16 mouse cellular contexts compared by ENCODE assay signal in the genomic region with DNA sequence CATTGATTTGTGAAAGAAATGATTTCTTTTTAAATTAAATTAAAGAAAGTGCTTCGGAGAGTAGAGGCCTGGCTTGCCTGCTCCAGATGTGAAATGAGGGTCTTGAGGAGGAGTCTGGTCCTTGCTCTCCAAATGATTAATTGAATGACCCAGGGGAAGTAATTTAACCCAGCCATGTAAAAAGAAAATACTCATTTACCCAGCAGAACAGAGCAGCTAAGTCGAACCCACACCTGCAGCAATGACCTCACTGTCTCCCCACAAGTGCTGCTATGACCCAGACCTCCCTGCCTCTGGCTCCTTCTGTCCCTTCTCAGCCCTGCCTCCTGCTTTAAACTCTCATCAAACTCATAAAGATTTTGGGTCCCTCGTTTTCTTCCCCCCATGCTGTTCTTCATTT.
A peak's percentile ranks its signal among the peaks of the same experiment; 100 is the strongest.
DNase-seq lines count a peak whose midpoint lies in the region; ATAC-seq lines count a peak whose summit lies in the region.
"Had no signal": no experiment of that assay in that cellular context is flagged by ENCODE, and none has a peak within 500 bp of the region (broad histone marks: within the 10 kb centered on the region; RNA-seq: fewer than 3 reads in every experiment).

No protein-coding gene starts in this region.

- WGBS in kidney, embryonic 16.5 days = 3% methylated on average over 3 of the region's 3 CpGs

- H3K27ac ChIP-seq in kidney, embryonic 16.5 days (ENCODE audit: low read length) = peak overlapping the region; percentile 25; the same call in 1 of the 2 replicates
- H3K27ac ChIP-seq: forebrain, embryonic 13.5 days; liver, embryonic 15.5 days had no signal

- no peak overlapping the region for H3K4me3 ChIP-seq in kidney, embryonic 16.5 days (ENCODE audit: low read length)
- H3K4me3 ChIP-seq: erythroblast, embryonic 14.5 days; forebrain, embryonic 13.5 days; liver, embryonic 15.5 days had no signal

- no peaks in the 10 kb centered on the region for H3K36me3 ChIP-seq in kidney, embryonic 16.5 days (ENCODE audit: insufficient read depth, low read length)
- H3K36me3 ChIP-seq: liver, embryonic 15.5 days had no signal

- peak; percentile 84 for ATAC-seq in kidney, embryonic 16.5 days (ENCODE audit: low FRiP score, low TSS enrichment)
- ATAC-seq: forebrain, embryonic 13.5 days; midbrain, embryonic 16.5 days had no signal

- no peaks in the 10 kb centered on the region for H3K27me3 ChIP-seq in kidney, embryonic 16.5 days (ENCODE audit: insufficient read depth, low read length)
- H3K27me3 ChIP-seq: forebrain, embryonic 13.5 days; liver, embryonic 15.5 days had no signal

- H3K9ac ChIP-seq in kidney, embryonic 16.5 days (replicated peaks; ENCODE audit: low read length) = no peak overlapping the region
- H3K9ac ChIP-seq: forebrain, embryonic 13.5 days; liver, embryonic 15.5 days had no signal

- no peak overlapping the region for H3K4me2 ChIP-seq in kidney, embryonic 16.5 days (replicated peaks; ENCODE audit: low read depth, low read length)
- H3K4me2 ChIP-seq: forebrain, embryonic 13.5 days; liver, embryonic 15.5 days had no signal

- DNase-seq in kidney, adult 8-10 months = no peak
- DNase-seq in embryo, embryonic 11.5 days (ENCODE audit: low read depth, low spot score) = peak; percentile 54
- peak; percentile 71 for DNase-seq in hindlimb bud, embryonic 11.5 days (ENCODE audit: extremely low spot score, low read depth, low spot score)
- peak; percentile 81 for DNase-seq in mesoderm, embryonic 11.5 days (ENCODE audit: low read depth, low spot score)
- DNase-seq in MN1 (ENCODE audit: low spot score) = no peak
- no peak for DNase-seq in lung, postnatal 36 days
- DNase-seq: B cell, adult 2 months; cerebellum, adult 2 months; gastrocnemius, postnatal 36 days; kidney, postnatal 14 days; right cerebral cortex, adult 18-20 months had no signal

- H3K4me1 ChIP-seq in kidney, embryonic 16.5 days (ENCODE audit: insufficient read depth, low read length) = peaks cover 29% of the 10 kb centered on the region
- H3K4me1 ChIP-seq: forebrain, embryonic 13.5 days; liver, embryonic 15.5 days had no signal

- H3K9me3 ChIP-seq in kidney, embryonic 16.5 days (ENCODE audit: low read length) = no peaks in the 10 kb centered on the region
- H3K9me3 ChIP-seq: forebrain, embryonic 13.5 days; liver, embryonic 15.5 days had no signal

Comparison
In these comparisons a context has a peak if more than half of its experiments do, and no peak if none do; other contexts are left out.
1. DNase-seq: peak in embryo, embryonic 11.5 days (single experiment), hindlimb bud, embryonic 11.5 days (single experiment) and mesoderm, embryonic 11.5 days (single experiment); none in kidney, adult 8-10 months (0 of 2), MN1 (single experiment) and lung, postnatal 36 days (single experiment).